Mouse (Mus musculus) G1E-ER4 (cell line): ENCODE measurements around the gene Prol1. TPM values are rescaled to one million over a fixed set of nuclear protein-coding genes. Genes with fewer than 3 reads are reported as not detected.

Source experiments
- GATA1 ChIP-seq: IDR thresholded peaks from one replicate; pipeline ENCODE4 v1.8.0; 2012; ENCODE audit warnings: low read length, inconsistent platforms
- polyA plus RNA-seq: library from polyadenylated mRNA; stranded (reverse); fragments of >175 nt; gene quantifications from 2 replicates; pipeline ENCODE4 v1.2.3, GENCODE M21; 2012

The Prol1 gene
- not detected in 2 replicates for polyA plus RNA-seq

DNA sequence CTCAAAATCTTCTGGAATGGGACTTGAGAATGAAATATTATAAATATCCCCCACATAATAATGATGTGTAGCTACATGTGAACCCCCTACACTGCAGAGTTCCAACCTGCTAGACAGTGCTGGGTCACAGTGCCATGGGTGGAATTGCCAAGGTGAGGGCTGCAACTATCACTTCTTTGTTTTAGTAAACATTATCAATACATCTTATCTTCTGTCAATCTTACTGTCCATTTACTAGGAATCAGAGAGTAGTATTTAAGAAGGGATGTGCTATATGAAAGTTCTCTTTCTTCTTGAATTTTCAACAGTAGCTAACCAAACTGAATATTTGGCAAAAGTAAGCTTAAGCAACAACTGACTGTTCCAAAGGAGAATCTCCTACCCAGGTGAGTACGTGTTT lies at the start of gene Prol1:
Prol1 (plus strand) TSS at position 301 of the 400 bp plus-strand sequence.
- TF ChIP-seq GATA1, result no peak

DNA sequence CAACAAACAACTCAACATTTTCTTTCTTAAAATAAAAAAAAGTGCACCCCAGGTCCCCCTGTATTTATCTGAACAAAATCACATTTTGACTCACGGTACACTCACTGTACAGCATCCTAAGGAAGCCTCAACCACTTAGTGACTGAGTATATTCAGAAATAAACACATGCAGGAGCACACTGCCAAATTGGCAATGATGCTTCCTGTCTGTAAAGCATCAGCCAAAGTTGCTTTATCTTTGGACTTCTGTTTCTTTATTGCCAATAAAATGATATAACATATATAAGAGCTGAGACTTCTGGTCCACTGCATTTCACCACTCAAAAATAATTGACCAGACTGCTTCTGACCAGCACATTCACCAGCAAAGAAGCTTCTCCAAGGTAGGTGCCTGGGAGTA lies 48.5 kb upstream of the Prol1 start, which contains the start of gene Gm7714:
Gm7714 (plus strand) TSS at position 301 of the 400 bp plus-strand sequence.
- no peak for TF ChIP-seq GATA1

- no peak for TF ChIP-seq GATA1
Observed at GRCm38 (mm10) chr5:88364768-88365167, 47.7 kb downstream of the Prol1 start.

GRCm38 (mm10) chr5:88366886-88367285 lies 49.8 kb downstream of the Prol1 start:
- no peak for TF ChIP-seq GATA1

GRCm38 (mm10) chr5:88370578-88371232 lies 53.6 kb downstream of the Prol1 start:
- TF ChIP-seq GATA1, result no peak

DNA sequence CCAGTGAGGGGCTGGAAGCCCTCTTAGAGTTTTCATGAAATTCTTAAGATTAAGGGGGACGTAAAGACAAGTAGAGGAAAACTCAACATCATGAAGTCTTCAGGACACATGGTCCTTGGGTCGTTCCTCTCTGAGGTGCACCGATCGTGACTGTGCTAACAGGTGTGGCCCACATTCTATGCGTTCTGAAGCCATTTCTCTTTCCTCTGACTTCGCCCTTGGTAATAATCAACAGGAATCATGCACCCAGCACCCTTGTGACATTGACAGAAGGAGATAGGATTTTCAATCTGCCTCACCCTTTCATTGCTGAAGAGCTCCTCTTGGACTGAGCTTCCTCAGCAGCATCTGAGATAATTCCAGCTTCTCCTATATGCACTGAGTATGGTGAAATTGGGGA lies 55.5 kb downstream of the Prol1 start:
- no peak for TF ChIP-seq GATA1

DNA sequence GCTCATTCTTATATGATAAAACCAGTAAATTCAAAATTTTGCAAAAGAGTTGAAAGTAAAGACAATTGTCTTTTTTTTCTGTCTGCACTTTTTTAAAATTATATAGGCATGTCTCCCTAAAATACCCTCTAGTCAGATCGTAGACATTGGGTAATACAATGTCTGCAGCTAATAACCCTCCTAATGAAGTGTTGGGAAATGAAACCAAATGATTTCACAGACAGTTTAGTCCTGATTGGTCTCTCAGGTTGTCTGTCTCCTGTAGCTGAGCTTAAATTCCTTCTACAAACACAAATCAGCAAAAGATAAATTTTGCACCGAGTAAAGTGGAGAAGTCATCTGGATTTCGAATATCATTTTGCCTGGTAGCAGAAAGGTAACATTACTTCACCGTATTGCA lies 58.7 kb downstream of the Prol1 start, which contains the start of gene Amtn:
Amtn (plus strand) TSS at position 301 of the 400 bp plus-strand sequence.
- TF ChIP-seq GATA1, result no peak

Other genes starting within 250 kb of the Prol1 start
- not detected in 2 replicates for gene Smr2, start 230.8 kb upstream of the Prol1 start, polyA plus RNA-seq
- not detected in 2 replicates for gene Gm11116, start 205.8 kb upstream of the Prol1 start, polyA plus RNA-seq
- gene Gm11115, start 163.2 kb upstream of the Prol1 start, polyA plus RNA-seq, result not detected in 2 replicates
- gene Gm7714, start 48.4 kb upstream of the Prol1 start, polyA plus RNA-seq, result not detected in 2 replicates
- gene Amtn, start 58.8 kb downstream of the Prol1 start, polyA plus RNA-seq, result not detected in 2 replicates
- not detected in 2 replicates for gene Ambn, start 138.7 kb downstream of the Prol1 start, polyA plus RNA-seq
- not detected in 2 replicates for gene Enam, start 170.7 kb downstream of the Prol1 start, polyA plus RNA-seq
- gene Jchain, start 210.6 kb downstream of the Prol1 start, polyA plus RNA-seq, result not detected in 2 replicates
- gene Utp3, start 237.2 kb downstream of the Prol1 start, polyA plus RNA-seq, result 67.7 and 83.9 TPM in 2 replicates
- gene Rufy3, start 247.7 kb downstream of the Prol1 start, polyA plus RNA-seq, result 2.9 and 3.5 TPM in 2 replicates